Mouse (Mus musculus) adipose tissue, adult 10 weeks (tissue): ENCODE measurements around the gene Pfpl. TPM values are rescaled to one million over a fixed set of nuclear protein-coding genes. Genes with fewer than 3 reads are reported as not detected.

Source experiments
- polyA plus RNA-seq: library from polyadenylated mRNA; stranded (reverse); fragments of 350-450 nt; fragmentation: Illumina TruSeq; extraction: RNeasy Lipid Tissue Mini Kit (QIAGEN cat#74804); gene quantifications from one replicate; pipeline ENCODE4 v1.2.3, GENCODE M21; 2014; ENCODE audit warnings: low read depth, low replicate concordance

Pfpl gene
- polyA plus RNA-seq, result not detected

GRCm38 (mm10) chr19:12427605-12428004 lies at the start of gene Pfpl:
Gene Pfpl (plus strand): TSS chr19:12427905.

DNA sequence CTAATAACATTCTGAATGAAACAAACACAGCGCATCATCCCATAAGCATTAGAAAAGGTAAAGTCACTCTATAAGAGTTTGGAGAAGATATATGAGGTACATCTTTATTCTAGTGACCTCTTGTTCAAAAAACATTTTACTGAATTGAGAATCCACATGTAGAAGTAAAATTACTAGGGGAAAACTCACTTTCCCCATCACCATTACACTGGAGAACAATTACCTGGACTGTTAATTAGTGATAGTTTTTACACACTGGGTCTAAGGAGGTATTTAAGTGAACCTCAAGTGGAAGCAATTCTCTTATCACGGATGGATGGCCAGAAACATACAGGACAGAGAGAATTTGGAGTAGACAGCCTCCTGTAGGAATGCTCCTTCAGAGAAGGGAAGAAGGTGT lies 40.7 kb upstream of the Pfpl start, which contains the start of gene Olfr1440:
TSS of gene Olfr1440 (plus strand) at position 301 of the 400 bp plus-strand sequence.

GRCm38 (mm10) chr19:12417361-12417760 lies 10.3 kb upstream of the Pfpl start, which contains the start of gene Olfr1441:
Gene Olfr1441 (plus strand): TSS chr19:12417433.

GRCm38 (mm10) chr19:12460282-12461249 lies 32.9 kb downstream of the Pfpl start, which contains the start of gene Mpeg1:
Gene Mpeg1 (plus strand): TSS chr19:12460779.

Other genes with a start within 250 kb of the Pfpl start
- not detected for gene Olfr1431, start 227.3 kb upstream of the Pfpl start, polyA plus RNA-seq
- gene Olfr1432, start 195.3 kb upstream of the Pfpl start, polyA plus RNA-seq, result not detected
- not detected for gene Olfr262, start 186.2 kb upstream of the Pfpl start, polyA plus RNA-seq
- not detected for gene Olfr235, start 166.9 kb upstream of the Pfpl start, polyA plus RNA-seq
- not detected for gene Olfr1434, start 148.1 kb upstream of the Pfpl start, polyA plus RNA-seq
- gene Olfr1436, start 128.8 kb upstream of the Pfpl start, polyA plus RNA-seq, result not detected
- not detected for gene Olfr1437, start 102.8 kb upstream of the Pfpl start, polyA plus RNA-seq
- gene Olfr1438-ps1, start 92.0 kb upstream of the Pfpl start, polyA plus RNA-seq, result not detected
- not detected for gene Olfr1440, start 40.6 kb upstream of the Pfpl start, polyA plus RNA-seq
- gene Olfr1441, start 10.5 kb upstream of the Pfpl start, polyA plus RNA-seq, result not detected
- gene Mpeg1, start 32.9 kb downstream of the Pfpl start, polyA plus RNA-seq, result 28.1 TPM
- gene Dtx4, start 73.5 kb downstream of the Pfpl start, polyA plus RNA-seq, result 35.6 TPM
- gene Fam111a, start 117.8 kb downstream of the Pfpl start, polyA plus RNA-seq, result 5.8 TPM
- gene Gm4952, start 172.1 kb downstream of the Pfpl start, polyA plus RNA-seq, result not detected
- 0.79 TPM for gene Glyat, start 205.4 kb downstream of the Pfpl start, polyA plus RNA-seq
- gene Olfr1442, start 242.5 kb downstream of the Pfpl start, polyA plus RNA-seq, result not detected